Mouse (Mus musculus) embryonic fibroblast, embryonic 13.5 days (primary cell): Measurements from ENCODE around the gene Gpr180. TPM values are rescaled to one million over a fixed set of nuclear protein-coding genes. Genes with fewer than 3 reads are reported as not detected.

Experiments used
- H3K27ac ChIP-seq: 2 replicates; pipeline ENCODE4 v1.5.1; 2012; ENCODE audit warnings: low read length, control low read depth, inconsistent platforms; ENCODE audit not compliant: insufficient read depth
- H3K4me1 ChIP-seq: 2 replicates; pipeline ENCODE4 v1.6.1; 2011; ENCODE audit warnings: low read length; ENCODE audit not compliant: control insufficient read depth, insufficient read depth
- H3K4me3 ChIP-seq: 2 replicates; pipeline ENCODE4 v1.5.1; 2011; ENCODE audit warnings: mild to moderate bottlenecking, control low read depth, low read length; ENCODE audit not compliant: insufficient read depth
- CTCF ChIP-seq: IDR thresholded peaks from 2 replicates; pipeline ENCODE4 v1.5.1; 2011; ENCODE audit warnings: mild to moderate bottlenecking, control low read depth, low read length, moderate library complexity, borderline replicate concordance; ENCODE audit not compliant: insufficient read depth
- POLR2A ChIP-seq: IDR thresholded peaks from 2 replicates; pipeline ENCODE4 v1.6.1; 2011; ENCODE audit warnings: low read depth, mild to moderate bottlenecking, control low read depth, low read length, moderate library complexity
- polyA plus RNA-seq: library from polyadenylated mRNA; stranded (reverse); fragments of >200 nt; gene quantifications from 2 replicates; pipeline ENCODE4 v1.2.4, GENCODE M21; 2011; ENCODE audit warnings: low read depth; ENCODE audit not compliant: missing spikeins, insufficient read length

The Gpr180 gene
- polyA plus RNA-seq, 1 experiment = 38.2 TPM

- Histone ChIP-seq H3K4me1 (no peaks in the 10 kb centered on the region), H3K4me3 (no peak overlapping the region), H3K27ac (no peak overlapping the region)
- TF ChIP-seq CTCF (no peak), POLR2A (no peak)
These were observed 12.2 kb upstream of the Gpr180 start for GRCm38 (mm10) chr14:118124771-118125170.

GRCm38 (mm10) chr14:118126301-118126700, 10.7 kb upstream of the Gpr180 start:
- peaks cover 2% of the 10 kb centered on the region; the same call in 1 of the 2 replicates for H3K4me1 ChIP-seq
- H3K4me3 ChIP-seq = no peak overlapping the region
- no peak overlapping the region for H3K27ac ChIP-seq
- TF ChIP-seq POLR2A = no peak
- TF ChIP-seq CTCF = no peak

GRCm38 (mm10) chr14:118131472-118131871, 5.5 kb upstream of the Gpr180 start:
- peaks cover 3% of the 10 kb centered on the region; the same call in 1 of the 2 replicates for H3K4me1 ChIP-seq
- TF ChIP-seq POLR2A = no peak
- TF ChIP-seq CTCF = no peak
- peak overlapping the region; percentile 84 for H3K4me3 ChIP-seq
- H3K27ac ChIP-seq = no peak overlapping the region

- Histone ChIP-seq H3K4me3 (peak overlapping the region; percentile 84), H3K4me1 (peaks cover 3% of the 10 kb centered on the region; the same call in 1 of the 2 replicates), H3K27ac (no peak overlapping the region)
- no peak for TF ChIP-seq POLR2A
- TF ChIP-seq CTCF = no peak
These were observed 4.9 kb upstream of the Gpr180 start for GRCm38 (mm10) chr14:118131931-118132641.

- no peak within 1 kb of the TSS for H3K27ac ChIP-seq
- H3K4me1 ChIP-seq = peaks cover 3% of the 10 kb centered on the region; the same call in 1 of the 2 replicates
- H3K4me3 ChIP-seq = peak within 1 kb of the TSS; percentile 84
- TF ChIP-seq CTCF (no peak), POLR2A (peak; percentile 88)
These were observed 4.3 kb upstream of the Gpr180 start, which contains the start of gene Tgds for GRCm38 (mm10) chr14:118132642-118132977. TSS of gene Tgds (minus strand) at chr14:118132755.

- TF ChIP-seq POLR2A (0 out of 2 replicates have a peak, but pooled peaks have one; percentile 21), CTCF (no peak)
- Histone ChIP-seq H3K4me1 (peaks cover 2% of the 10 kb centered on the region; the same call in 1 of the 2 replicates), H3K27ac (0 out of 2 replicates have a peak overlapping the region, but pooled peaks have one; percentile 16), H3K4me3 (peak overlapping the region; percentile 80)
These were observed 529 bp downstream of the Gpr180 start for GRCm38 (mm10) chr14:118137487-118137886.

- H3K27ac ChIP-seq = no peak overlapping the region
- no peak overlapping the region for H3K4me3 ChIP-seq
- TF ChIP-seq CTCF (no peak), POLR2A (no peak)
- H3K4me1 ChIP-seq = peaks cover 2% of the 10 kb centered on the region; the same call in 1 of the 2 replicates
These were observed 5.3 kb downstream of the Gpr180 start for GRCm38 (mm10) chr14:118142283-118142682.

GRCm38 (mm10) chr14:118148046-118148445, 11.1 kb downstream of the Gpr180 start:
- TF ChIP-seq POLR2A (no peak), CTCF (no peak)
- Histone ChIP-seq H3K4me1 (no peaks in the 10 kb centered on the region), H3K27ac (no peak overlapping the region), H3K4me3 (no peak overlapping the region)

GRCm38 (mm10) chr14:118148554-118148953, 11.6 kb downstream of the Gpr180 start:
- H3K4me3 ChIP-seq = no peak overlapping the region
- no peak overlapping the region for H3K27ac ChIP-seq
- no peak for TF ChIP-seq CTCF
- no peak for TF ChIP-seq POLR2A
- no peaks in the 10 kb centered on the region for H3K4me1 ChIP-seq
